Mouse (Mus musculus): ENCODE measurements around the gene Pde4d.

GRCm38 (mm10) chr13:108766020-108766727 lies 316.4 kb downstream of the Pde4d start:
- no peak for TF ChIP-seq CTCF (IDR thresholded peaks at IDR 0.05; ENCODE audit: borderline replicate concordance, insufficient read depth, low read depth, low read length)
- no peak for TF ChIP-seq POLR2A (IDR thresholded peaks at IDR 0.05; ENCODE audit: borderline replicate concordance, insufficient read depth, low read length)
